Mouse (Mus musculus): ENCODE results near the gene Atp5f1. TPM values are rescaled to one million over a fixed set of nuclear protein-coding genes. Genes with fewer than 3 reads are reported as not detected.
"Not testable (repeated sequence)": the region's sequence is repeated elsewhere in the genome, so short reads cannot be mapped to it uniquely, and the experiment has no call there.

Atp5f1 gene
- total RNA-seq, 1 experiment from 2014 or later = 328 TPM

DNA sequence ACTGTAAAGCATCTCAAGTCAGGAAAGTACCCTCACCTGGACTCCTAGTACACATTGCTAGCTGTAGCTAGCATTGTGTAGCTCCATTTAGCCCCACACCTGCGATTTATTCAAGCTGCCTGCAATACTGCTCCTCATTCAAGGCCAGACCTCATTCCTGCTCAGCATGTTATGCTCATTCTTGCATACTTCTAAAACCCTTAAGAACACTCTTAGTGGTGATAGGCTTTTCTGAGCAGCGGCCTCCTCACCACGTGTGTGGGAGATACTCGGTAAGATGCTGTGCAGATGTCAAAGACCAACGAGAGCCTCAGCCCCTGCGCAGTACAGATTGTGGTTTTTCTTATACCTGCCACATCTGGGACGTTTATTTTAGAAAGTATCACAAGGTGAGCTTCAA lies 30.1 kb downstream of the Atp5f1 start:
- no peak for DNase-seq

DNA sequence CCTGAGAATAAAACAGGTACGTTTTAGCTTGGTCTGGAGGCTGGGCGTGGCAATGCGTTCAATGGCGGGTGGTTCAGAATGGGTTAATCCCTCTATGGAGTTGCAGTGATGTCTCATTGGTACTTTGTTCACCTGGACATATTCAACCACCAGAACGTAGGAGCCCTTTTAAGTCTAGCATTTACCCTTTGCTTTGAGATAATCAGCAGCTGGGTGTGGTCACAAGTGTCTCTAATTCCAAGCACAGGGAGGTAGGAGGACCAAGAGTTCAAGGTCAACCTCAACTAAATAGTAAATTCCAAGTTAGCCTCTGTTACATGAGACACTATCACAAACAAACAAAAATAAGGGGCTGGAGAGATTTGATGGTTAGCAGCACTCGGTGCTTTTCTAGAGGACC lies 31.1 kb downstream of the Atp5f1 start:
- no peak for DNase-seq

DNA sequence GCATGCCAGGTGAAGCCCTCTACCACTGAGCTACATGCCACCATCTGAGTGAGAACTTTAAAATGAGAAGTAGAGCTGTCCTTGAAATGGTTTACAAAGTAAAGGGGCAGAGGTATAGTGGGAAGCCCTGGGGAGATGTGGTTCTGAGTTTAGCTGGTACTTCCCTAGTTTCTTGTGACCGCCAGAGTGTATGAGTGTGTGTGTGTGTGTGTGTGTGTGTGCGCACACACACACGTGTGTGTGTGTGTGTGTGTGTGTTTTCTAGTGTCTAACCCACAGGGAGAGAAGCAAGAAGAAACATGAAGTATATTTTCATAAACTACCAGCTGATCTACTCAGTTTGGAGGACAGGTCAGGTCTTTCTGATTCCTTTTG lies 31.7 kb downstream of the Atp5f1 start:
- DNase-seq = no peak

DNA sequence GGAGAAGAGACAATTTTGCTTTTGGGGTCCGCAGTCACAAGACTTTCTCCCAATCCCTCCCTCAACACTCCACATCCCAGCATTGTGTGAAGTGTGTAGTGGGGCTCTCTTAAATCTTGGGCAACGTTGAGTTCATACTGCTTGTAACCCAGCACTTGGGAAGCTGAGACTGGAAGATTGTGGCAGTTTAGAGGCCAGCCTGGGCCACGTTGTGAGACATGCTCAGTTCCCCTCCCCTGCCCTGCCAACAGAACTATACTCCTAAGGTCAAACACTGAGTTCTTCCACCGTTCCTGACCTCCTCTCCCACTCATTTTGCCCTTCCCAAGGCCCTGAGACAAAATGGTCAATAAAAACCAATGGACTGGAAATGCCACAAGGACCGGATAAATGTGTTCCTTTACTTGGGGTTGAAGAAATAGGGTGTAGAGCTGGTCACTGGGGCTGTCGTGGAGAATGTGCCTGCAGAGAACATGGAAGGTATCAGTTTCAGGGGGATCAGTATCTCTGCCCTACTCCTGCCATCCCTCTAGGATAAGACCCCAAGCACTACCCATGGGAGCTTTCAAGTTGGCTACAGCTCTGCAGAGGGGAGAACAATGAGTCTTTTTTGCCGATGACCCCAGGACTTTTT lies 32.2 kb downstream of the Atp5f1 start:
- no peak for DNase-seq

DNA sequence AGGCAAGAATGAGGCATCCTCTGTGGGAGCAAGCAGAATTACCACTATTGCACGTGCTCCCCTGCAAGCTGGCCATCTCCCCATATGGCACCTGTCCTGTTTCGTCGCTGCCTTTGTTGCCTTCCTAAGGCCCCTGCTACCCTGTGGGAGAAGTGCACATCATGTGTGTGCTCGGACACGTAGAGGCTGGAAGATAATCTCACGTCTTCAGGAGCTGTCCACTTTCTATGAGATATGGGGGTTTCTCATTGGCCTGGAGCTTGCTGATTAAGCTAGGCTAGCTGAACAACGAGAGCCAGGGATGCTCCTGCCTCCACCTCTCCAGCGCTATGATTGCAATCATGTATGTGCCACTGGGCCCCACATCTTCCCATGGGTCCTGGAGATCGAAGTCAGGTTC lies 35.3 kb downstream of the Atp5f1 start:
- no peak for DNase-seq

DNA sequence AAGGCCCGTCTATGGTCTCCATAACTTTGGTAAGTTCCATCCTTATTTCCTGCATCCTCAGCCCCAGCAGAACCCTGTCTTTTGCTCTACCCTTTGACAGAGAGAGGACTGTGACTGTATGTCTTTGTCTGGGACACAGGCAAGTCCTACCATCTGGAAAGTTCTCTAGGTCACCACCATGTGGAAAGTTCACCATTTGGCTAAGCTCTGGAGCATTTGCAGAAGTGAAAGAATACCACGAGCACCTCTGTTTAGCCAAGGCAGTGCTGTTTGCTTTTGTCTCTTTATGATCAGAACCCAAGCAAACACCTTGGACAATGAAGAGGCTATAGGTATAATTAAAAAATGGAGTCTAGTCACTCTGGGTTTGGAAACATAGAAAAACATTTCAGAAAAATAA lies 37.9 kb downstream of the Atp5f1 start:
- no peak for DNase-seq

DNA sequence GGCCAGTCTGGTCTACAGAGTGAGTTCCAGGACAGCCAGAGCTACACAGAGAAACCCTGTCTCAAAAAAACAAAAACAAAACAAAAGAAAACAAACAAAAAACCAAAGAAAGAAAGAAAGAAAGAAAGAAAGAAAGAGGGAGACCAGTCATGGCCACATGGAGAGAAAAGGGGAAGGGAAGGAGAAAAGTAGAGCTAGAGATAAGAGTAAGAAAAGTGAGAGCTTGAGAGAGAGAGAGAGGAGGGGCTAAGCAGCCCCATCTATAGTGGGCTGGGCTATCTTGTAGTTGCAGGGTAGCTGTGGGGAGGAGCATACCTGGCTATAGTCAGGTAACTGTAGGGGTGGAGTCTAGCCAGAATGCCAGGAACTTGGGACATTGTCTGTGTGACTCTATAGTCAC lies 39.2 kb downstream of the Atp5f1 start:
- not testable (repeated sequence) for DNase-seq

DNA sequence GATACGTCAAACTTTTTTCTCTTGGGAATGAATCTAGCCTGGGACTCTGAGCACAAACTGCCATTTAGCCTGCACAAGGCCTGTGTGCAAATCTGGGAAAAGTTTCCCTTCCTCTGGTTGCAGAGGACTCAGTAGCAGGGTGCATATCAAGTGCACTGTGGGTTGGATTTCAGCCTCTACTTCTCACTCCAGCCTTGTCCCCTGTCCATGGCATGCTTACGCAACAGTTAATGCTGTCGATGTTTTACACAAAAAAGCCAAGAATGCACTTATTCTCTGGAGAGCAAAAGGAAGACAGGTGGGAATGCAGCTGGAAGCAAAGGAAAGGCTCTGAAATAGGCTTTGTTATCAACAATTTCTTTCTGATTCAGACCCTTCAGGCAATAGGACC lies 41.5 kb downstream of the Atp5f1 start:
- no peak for DNase-seq

DNA sequence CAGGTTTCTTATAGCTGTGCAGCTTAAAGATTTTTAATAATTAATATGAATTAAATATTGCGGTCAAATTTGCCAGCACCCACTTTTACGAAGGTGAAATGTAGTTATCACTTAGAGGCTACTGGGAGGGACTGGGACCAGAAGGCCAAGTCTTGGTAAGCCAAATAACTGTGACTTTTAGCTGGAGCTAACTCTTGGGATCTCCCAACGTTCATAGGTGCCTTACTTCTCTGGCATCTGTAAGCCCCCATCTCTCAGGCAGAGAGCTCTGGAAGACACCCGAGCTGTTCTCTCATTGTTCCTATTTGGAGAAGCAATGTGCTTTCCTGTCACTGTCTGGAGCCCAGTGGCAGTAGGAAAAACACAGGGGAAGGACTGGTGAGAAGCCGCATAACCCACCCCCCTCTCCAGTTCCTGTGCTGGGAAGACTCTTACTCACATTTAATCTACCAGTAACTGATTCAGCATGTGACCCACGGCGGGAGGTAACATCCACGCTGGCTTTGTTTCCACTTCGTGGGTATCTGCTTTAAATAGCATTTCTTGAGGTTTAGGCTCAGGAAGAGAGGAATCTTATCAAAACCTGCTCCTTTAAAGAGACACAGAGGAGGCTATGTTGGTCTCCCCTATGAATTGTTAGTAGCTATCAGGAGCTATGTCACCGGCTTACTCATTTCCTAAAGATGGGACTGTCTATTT lies 42.1 kb downstream of the Atp5f1 start:
- no peak for DNase-seq

DNA sequence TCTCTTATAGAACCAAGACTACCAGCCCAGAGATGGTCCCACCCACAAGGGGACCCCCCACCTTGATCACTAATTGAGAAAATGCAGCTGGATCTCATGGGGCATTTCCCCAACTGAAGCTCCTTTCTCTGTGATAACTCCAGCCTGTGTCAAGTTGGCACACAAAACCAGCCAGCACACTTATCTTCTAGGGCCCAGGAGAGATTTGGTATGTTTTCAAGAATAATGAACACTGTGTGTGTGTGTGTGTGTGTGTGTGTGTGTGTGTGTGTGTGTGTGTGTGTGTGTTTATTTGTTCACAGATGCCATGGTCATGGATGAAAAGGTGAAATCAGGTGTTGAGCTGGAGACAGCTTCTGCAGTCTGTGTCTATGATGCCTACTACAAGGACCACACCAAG lies 43.4 kb downstream of the Atp5f1 start:
- DNase-seq = not testable (repeated sequence)

DNA sequence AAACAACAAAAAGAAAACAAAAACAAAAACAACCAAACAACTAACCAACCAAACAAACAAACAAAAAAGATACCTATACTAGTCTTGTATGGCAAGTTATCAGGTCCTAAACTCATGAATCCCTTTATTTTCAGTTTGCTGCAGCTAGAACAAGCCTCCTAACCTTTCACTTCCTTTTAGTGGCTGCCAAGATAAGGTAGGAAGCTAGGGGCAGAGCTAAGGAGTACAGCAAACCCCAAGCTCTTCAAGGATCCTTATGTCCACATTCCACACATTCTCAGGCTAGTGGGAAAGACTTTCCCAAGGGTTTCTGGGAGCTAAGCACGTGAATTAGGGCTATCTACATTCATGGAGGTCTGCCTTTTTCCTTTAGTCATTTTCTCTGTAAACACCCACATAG lies 44.6 kb downstream of the Atp5f1 start:
- no peak for DNase-seq

DNA sequence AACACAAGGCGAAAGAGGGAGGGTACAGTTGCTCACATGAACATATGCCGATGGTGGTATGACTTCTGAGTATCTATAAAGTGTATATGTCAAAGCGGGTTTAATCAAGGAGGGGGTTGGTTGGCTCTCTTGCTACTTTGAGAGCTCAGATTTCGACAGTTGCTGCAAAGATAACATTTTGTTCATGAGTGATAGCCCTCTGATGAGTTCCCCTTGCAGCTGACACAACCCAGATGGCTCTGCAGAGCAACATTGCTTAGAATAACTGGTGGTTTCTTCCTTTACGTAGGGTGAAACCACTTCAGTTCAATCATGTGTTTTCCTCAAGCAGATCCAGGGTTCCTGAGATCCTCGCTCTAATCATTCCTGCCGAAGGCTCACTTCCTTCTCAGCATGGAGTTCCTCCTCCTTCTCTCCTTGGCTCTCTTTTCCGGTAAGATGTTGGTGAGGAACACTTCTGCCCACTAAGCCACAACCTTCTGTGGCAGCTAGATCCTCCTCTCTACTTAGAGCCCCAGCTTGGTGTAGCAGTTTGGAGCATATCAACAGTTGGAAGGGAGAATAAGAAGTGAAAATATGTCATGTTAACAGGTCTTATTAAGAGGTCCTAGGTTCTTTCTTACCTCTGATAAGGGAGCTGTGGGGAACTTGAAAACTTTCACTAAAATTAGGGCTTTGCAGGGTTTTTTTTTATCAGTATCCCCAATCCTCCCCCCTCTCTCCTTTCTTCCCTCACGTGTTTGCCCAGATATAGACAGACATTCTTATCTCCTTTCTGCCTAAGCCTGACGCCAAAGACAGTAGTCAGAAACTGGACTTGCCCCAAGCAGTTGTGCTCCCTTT lies 45.8 kb downstream of the Atp5f1 start:
- no peak for DNase-seq

DNA sequence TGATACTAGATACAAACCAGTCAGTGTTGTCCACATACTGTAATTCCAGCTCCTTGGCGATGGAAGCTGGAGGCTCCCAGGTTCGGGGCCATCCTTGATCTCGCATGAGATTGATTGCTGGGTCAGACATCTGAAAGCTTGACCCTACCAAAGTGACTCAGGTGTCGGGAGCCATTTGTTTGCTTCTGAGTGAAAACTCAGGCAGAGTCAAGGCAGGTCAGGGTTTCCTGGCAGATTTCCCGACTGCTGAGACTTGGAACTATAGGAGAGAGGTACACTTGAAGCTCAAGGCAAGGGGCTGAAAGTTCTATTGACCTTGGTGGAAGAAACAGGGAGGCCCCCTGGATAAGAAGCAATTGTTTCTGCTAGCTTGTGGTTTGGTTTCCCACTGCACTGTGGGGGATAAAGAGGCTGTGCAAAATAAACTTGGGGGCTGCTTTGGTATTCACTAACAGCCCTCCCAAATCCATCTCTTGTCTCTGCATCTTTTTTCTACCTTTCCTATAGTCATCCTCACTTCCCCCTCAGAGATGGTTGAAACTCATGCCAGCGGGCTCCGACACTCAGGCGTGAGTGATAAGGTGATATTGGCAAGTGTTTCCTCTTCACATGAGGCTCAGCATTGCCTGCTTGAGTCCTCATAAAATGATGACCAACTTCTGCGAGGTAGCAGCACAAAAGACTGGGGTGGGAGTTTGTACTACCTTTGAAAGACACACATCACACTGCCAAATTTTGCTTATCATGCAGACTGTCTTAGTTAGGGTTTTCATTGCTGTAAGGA lies 47.6 kb downstream of the Atp5f1 start:
- DNase-seq = no peak

DNA sequence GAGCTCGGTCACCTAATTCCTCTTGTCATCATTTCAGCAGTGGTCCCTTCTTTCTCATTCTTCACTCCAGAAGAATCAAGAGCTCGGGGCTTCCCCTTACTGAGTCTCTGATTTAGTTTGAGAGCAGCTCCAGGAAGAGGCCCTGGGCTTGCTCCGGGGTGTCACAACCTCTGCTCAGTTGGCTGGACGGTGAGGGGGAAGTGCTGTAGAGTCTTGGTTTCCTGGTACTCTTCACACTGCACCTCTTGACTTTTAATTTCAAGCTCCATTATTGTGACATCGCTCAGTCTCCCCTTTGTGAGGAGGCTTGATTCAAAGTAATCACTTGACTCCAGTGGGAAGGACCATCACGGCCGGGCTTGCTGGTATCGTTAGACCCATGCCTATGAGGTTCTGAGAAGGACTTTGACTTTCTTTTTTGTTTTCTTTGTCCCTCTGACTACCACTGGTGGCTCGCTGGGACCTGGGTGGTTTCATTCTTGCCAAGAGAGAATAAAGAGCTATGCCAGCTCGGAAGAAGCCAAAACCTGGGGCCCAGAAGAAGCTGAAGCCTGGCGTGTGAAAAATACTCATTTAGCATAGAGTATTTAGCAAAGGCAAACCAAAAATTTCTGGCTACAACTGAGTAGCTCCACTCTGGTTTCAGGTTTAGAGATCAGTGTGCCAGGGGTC lies 49.2 kb downstream of the Atp5f1 start:
- DNase-seq = no peak

DNA sequence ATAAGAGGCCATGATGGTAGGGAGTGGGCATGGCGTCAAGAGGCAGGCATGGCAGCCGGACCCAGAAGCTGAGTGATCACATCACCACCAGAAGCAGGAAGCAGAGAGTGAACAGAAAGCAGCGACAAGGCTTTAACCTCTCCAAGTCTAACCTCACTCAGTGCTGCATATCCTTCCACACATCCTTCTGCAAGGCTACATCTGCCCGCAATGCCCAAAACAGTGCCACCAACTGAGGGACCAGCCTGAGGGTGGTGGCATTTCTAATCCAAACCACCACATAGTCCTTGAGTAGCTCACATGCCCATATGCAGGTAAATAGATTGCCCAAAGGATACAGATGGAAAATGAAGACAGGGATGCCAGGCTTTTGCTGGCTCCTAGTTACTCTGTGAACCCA lies 50.9 kb downstream of the Atp5f1 start:
- no peak for DNase-seq

DNA sequence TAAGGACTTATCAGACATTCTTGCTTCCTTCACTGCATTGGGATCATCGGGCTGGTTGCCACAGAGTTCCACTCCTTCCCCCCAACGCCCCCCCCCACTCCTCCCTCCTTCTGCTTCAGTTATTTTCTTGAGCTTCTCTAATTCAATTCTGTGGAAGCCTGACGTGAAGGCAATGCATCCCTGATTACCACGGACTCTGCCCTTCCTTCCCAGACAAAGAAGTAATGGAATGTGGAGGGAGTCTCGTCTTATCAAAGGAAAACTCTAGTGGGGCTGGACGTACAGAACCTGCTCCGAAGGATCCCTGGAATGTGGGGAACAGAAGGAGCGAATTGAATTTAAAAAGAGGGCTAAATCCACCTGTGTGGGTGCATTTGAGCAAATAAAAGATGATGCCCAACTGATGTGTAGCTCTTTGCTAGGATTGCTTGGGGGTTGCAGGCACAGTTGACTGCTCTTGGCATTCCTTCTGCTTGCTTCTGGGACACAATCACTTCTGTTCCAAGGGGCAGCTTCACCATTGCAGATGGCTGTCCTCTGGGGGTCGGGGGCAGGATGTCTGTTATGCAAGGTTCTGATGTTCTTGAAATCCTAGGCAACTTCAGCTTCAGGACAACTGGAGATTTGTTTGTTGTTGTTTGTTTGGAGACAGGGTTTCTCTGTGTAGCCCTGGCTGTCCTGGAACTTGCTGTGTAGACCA lies 51.8 kb downstream of the Atp5f1 start:
- DNase-seq = no peak

DNA sequence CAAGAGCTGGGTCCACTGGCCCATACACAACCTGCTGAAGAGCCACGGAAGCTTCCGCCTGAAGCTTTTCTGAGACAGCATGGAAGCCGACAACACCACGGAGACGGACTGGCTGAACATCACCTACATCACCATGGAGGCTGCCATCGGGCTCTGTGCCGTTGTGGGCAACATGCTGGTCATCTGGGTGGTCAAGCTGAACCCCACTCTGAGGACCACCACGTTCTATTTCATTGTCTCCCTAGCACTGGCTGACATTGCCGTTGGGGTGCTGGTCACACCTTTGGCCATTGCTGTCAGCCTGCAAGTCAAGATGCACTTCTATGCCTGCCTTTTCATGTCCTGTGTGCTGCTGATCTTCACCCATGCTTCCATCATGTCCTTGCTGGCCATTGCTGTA lies 55.2 kb downstream of the Atp5f1 start:
- no peak for DNase-seq

DNA sequence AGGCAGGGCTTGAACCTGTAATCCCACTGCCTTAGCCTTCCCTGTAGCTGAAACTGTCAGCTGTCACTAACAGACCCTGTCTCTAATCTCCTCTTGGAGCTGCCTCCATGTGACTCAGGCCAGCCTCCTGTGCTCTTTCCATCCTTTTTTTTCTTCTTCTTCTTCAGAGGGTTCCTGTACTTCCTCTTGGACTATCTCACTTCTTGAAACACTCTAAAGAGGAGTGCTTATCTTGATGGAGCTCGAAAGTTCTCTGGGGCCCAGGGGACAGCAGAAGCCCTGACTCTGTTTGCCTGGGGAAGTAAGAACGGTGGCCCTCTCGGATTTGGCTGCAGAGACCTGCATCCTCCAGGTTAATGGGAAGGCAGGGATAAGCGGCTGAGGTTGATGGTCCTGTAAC lies 55.7 kb downstream of the Atp5f1 start:
- DNase-seq = no peak

DNA sequence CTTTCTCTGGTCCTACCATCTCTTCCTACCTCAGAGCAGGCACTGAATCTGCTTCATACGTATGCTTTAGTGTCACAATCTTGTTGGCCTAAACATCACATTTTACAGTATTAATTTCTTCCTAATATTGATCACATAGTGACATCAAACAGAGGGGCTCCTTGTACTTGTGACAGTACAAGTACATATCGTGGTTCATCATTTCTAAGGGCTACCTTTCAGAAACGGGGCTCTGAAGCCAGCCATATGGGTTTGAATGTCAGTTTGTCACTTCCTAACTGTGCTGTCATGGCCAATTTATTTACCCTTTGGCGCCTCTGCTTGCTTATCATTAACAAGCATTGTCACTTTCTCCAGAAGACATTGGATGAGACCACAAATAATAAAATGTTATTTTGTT lies 58.4 kb downstream of the Atp5f1 start:
- no peak for DNase-seq

DNA sequence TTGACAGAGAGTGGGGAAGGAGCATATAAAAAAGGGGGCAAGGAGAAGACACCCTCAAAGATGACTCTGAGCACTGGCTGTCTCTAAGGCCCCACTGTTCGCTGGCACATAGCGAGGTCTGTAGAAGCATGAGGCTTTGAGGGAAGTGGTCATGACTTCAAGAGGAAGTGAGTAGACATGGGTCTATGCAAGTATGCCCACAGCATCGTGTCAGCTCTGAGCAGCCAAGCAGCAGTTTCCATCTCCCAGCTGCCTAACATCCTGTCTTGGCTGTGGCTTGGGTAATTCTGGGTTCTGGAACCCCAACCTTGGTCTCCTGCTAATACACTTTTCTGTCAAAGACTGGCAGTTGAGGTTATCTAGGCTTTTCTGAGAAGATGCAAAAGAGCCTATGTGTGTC lies 59.2 kb downstream of the Atp5f1 start:
- no peak for DNase-seq

DNA sequence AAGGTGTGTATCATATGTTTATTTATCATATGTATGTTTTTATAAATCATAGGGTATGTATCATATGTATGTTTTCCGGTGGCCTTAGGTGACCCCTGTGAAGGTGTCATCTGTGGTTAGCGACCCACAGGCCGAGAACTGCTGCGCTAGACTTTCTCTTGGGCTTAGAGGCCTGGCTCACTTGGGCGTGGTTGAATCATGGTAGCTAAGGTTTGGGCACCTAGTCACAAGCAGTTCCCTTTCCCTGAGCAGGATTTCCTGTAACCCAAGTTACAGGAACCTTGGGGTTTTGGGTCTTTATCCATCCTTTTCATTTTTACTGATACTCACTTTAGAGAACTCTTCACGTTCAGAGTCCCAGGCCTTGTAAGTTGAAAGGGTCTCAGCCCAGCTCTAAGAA lies 59.6 kb downstream of the Atp5f1 start:
- DNase-seq = no peak

Measured in adrenal gland, postnatal 25 days (tissue).